Mouse (Mus musculus): ENCODE results near the gene Specc1. TPM values are rescaled to one million over a fixed set of nuclear protein-coding genes. Genes with fewer than 3 reads are reported as not detected.

The Specc1 gene
- polyA plus RNA-seq, 1 experiment from 2014 or later = 7.1 TPM

- Histone ChIP-seq H3K27me3 (ENCODE audit: insufficient read depth, low read length) (no peaks in the 10 kb centered on the region), H3K27ac (ENCODE audit: low read length) (no peak overlapping the region), H3K9ac (replicated peaks; ENCODE audit: low read length) (no peak overlapping the region), H3K4me2 (replicated peaks; ENCODE audit: low read depth, low read length) (no peak overlapping the region), H3K9me3 (ENCODE audit: low read length) (no peaks in the 10 kb centered on the region), H3K4me3 (ENCODE audit: low read length) (no peak overlapping the region), H3K36me3 (ENCODE audit: insufficient read depth, low read length) (peaks cover 6% of the 10 kb centered on the region; the same call in 1 of the 2 replicates), H3K4me1 (ENCODE audit: insufficient read depth, low read length) (no peaks in the 10 kb centered on the region)
- WGBS = 34% methylated on average over 3 of the region's 3 CpGs
- ATAC-seq (ENCODE audit: low FRiP score, low TSS enrichment) = no peak
Measured at GRCm38 (mm10) chr11:62130191-62130590, 173.6 kb downstream of the Specc1 start.

- Histone ChIP-seq H3K9me3 (ENCODE audit: low read length) (no peaks in the 10 kb centered on the region), H3K9ac (replicated peaks; ENCODE audit: low read length) (no peak overlapping the region), H3K4me1 (ENCODE audit: insufficient read depth, low read length) (no peaks in the 10 kb centered on the region), H3K27me3 (ENCODE audit: insufficient read depth, low read length) (no peaks in the 10 kb centered on the region), H3K36me3 (ENCODE audit: insufficient read depth, low read length) (peaks cover 6% of the 10 kb centered on the region; the same call in 1 of the 2 replicates), H3K4me2 (replicated peaks; ENCODE audit: low read depth, low read length) (no peak overlapping the region), H3K4me3 (ENCODE audit: low read length) (no peak overlapping the region), H3K27ac (ENCODE audit: low read length) (no peak overlapping the region)
- ATAC-seq (ENCODE audit: low FRiP score, low TSS enrichment) = no peak
- 49% methylated on average over 2 of the region's 2 CpGs for WGBS
Measured at GRCm38 (mm10) chr11:62130685-62131295, 174.2 kb downstream of the Specc1 start.

GRCm38 (mm10) chr11:62131601-62132000 lies 175.0 kb downstream of the Specc1 start:
- no peaks in the 10 kb centered on the region for H3K9me3 ChIP-seq (ENCODE audit: low read length)
- H3K27ac ChIP-seq (ENCODE audit: low read length) = no peak overlapping the region
- WGBS = 80% methylated on average over 4 of the region's 4 CpGs
- no peak overlapping the region for H3K4me2 ChIP-seq (replicated peaks; ENCODE audit: low read depth, low read length)
- no peak overlapping the region for H3K4me3 ChIP-seq (ENCODE audit: low read length)
- H3K36me3 ChIP-seq (ENCODE audit: insufficient read depth, low read length) = peaks cover 6% of the 10 kb centered on the region; the same call in 1 of the 2 replicates
- H3K9ac ChIP-seq (replicated peaks; ENCODE audit: low read length) = no peak overlapping the region
- H3K4me1 ChIP-seq (ENCODE audit: insufficient read depth, low read length) = no peaks in the 10 kb centered on the region
- no peak for ATAC-seq (ENCODE audit: low FRiP score, low TSS enrichment)
- no peaks in the 10 kb centered on the region for H3K27me3 ChIP-seq (ENCODE audit: insufficient read depth, low read length)

GRCm38 (mm10) chr11:62134191-62134590 lies 177.6 kb downstream of the Specc1 start:
- Histone ChIP-seq H3K27ac (ENCODE audit: low read length) (no peak overlapping the region), H3K36me3 (ENCODE audit: insufficient read depth, low read length) (peaks cover 6% of the 10 kb centered on the region; the same call in 1 of the 2 replicates), H3K4me2 (replicated peaks; ENCODE audit: low read depth, low read length) (no peak overlapping the region), H3K9me3 (ENCODE audit: low read length) (no peaks in the 10 kb centered on the region), H3K4me1 (ENCODE audit: insufficient read depth, low read length) (no peaks in the 10 kb centered on the region), H3K27me3 (ENCODE audit: insufficient read depth, low read length) (no peaks in the 10 kb centered on the region), H3K4me3 (ENCODE audit: low read length) (no peak overlapping the region), H3K9ac (replicated peaks; ENCODE audit: low read length) (no peak overlapping the region)
- 87% methylated on average over 2 of the region's 2 CpGs for WGBS
- no peak for ATAC-seq (ENCODE audit: low FRiP score, low TSS enrichment)

DNA sequence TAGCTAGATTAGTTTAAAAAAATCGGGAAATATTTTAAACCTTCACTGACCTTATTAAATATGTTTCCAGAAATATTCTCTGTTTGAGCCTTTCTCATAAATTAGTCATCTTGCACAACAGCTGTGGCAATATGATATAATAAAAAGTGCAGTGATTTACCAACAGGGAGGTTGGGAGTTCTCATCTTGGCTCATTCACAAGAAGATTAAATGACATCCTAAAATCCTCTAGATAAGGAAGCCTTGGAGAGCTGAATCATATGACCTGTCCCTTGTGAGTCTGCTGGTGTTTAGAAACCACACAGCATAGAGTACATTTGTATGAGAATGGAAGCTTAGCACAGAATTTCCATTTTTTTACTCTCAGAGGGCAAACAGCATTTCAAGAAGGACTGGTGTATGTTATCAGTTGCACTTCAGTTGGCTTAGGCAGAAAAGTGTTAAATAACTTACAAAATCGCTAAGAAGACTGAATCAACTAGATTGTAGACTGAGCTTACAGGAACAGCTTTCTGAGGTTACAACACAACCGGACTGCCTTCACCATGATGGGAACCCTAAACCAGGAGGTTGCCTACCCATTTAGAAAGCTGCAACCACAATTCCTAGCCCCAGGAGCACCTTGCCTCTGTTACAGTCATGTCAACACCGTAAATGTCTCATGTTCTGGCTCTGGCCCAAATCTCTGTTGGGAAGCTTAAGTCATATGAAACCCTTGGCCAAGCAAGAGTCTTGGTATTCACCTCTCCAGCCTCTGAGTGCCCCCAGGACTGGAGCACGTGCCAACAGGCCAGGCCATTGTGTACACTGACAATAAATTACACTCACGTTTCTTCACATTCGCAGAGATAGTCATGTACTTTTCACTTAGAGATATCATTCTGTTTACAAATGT lies 188.9 kb downstream of the Specc1 start:
- Histone ChIP-seq H3K9ac (replicated peaks; ENCODE audit: low read length) (no peak overlapping the region), H3K27me3 (ENCODE audit: insufficient read depth, low read length) (no peaks in the 10 kb centered on the region), H3K4me3 (ENCODE audit: low read length) (no peak overlapping the region), H3K4me2 (replicated peaks; ENCODE audit: low read depth, low read length) (no peak overlapping the region), H3K27ac (ENCODE audit: low read length) (no peak overlapping the region), H3K9me3 (ENCODE audit: low read length) (no peaks in the 10 kb centered on the region; the same call in 1 of the 2 replicates), H3K36me3 (ENCODE audit: insufficient read depth, low read length) (0 out of 2 replicates have a peak, but pooled peaks cover 3% of the 10 kb centered on the region), H3K4me1 (ENCODE audit: insufficient read depth, low read length) (no peaks in the 10 kb centered on the region; the same call in 1 of the 2 replicates)
- 74% methylated on average over 7 of the region's 7 CpGs for WGBS
- no peak for ATAC-seq (ENCODE audit: low FRiP score, low TSS enrichment)

- H3K4me1 ChIP-seq (ENCODE audit: insufficient read depth, low read length) = no peaks in the 10 kb centered on the region; the same call in 1 of the 2 replicates
- 76% methylated on average over 1 of the region's 1 CpGs for WGBS
- H3K9ac ChIP-seq (replicated peaks; ENCODE audit: low read length) = no peak overlapping the region
- no peak for ATAC-seq (ENCODE audit: low FRiP score, low TSS enrichment)
- H3K4me2 ChIP-seq (replicated peaks; ENCODE audit: low read depth, low read length) = no peak overlapping the region
- no peaks in the 10 kb centered on the region for H3K27me3 ChIP-seq (ENCODE audit: insufficient read depth, low read length)
- no peaks in the 10 kb centered on the region; the same call in 1 of the 2 replicates for H3K9me3 ChIP-seq (ENCODE audit: low read length)
- H3K4me3 ChIP-seq (ENCODE audit: low read length) = no peak overlapping the region
- H3K27ac ChIP-seq (ENCODE audit: low read length) = no peak overlapping the region
- H3K36me3 ChIP-seq (ENCODE audit: insufficient read depth, low read length) = 0 out of 2 replicates have a peak, but pooled peaks cover 3% of the 10 kb centered on the region
Measured at GRCm38 (mm10) chr11:62146661-62147060, 190.1 kb downstream of the Specc1 start.

DNA sequence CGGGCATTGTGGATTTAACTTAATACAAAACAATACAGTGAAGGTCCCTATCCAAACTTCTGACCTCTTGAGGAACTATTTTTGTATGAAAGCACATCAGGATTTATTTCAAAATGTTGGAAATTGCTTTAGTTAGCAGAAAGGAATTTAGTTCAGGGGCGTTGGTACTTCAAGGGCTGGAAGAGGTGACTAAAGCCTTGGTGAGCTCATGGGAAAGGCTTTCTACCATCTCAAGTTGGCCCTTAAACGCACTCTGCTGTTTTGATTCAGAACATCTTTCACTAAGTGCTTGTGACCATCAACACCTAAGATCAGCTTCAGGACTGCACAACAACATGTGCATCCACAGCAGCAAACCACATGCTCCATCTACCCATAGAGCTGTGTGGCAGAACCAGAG lies 191.5 kb downstream of the Specc1 start:
- H3K9ac ChIP-seq (replicated peaks; ENCODE audit: low read length) = no peak overlapping the region
- no peak overlapping the region for H3K4me2 ChIP-seq (replicated peaks; ENCODE audit: low read depth, low read length)
- ATAC-seq (ENCODE audit: low FRiP score, low TSS enrichment) = no peak
- 92% methylated on average over 3 of the region's 3 CpGs for WGBS
- H3K4me1 ChIP-seq (ENCODE audit: insufficient read depth, low read length) = no peaks in the 10 kb centered on the region; the same call in 1 of the 2 replicates
- no peaks in the 10 kb centered on the region for H3K27me3 ChIP-seq (ENCODE audit: insufficient read depth, low read length)
- 0 out of 2 replicates have a peak, but pooled peaks cover 3% of the 10 kb centered on the region for H3K36me3 ChIP-seq (ENCODE audit: insufficient read depth, low read length)
- H3K4me3 ChIP-seq (ENCODE audit: low read length) = no peak overlapping the region
- no peak overlapping the region for H3K27ac ChIP-seq (ENCODE audit: low read length)
- no peaks in the 10 kb centered on the region; the same call in 1 of the 2 replicates for H3K9me3 ChIP-seq (ENCODE audit: low read length)

- Histone ChIP-seq H3K36me3 (ENCODE audit: insufficient read depth, low read length) (0 out of 2 replicates have a peak, but pooled peaks cover 3% of the 10 kb centered on the region), H3K9ac (replicated peaks; ENCODE audit: low read length) (no peak overlapping the region), H3K4me2 (replicated peaks; ENCODE audit: low read depth, low read length) (no peak overlapping the region), H3K27ac (ENCODE audit: low read length) (no peak overlapping the region), H3K27me3 (ENCODE audit: insufficient read depth, low read length) (no peaks in the 10 kb centered on the region), H3K9me3 (ENCODE audit: low read length) (no peaks in the 10 kb centered on the region; the same call in 1 of the 2 replicates), H3K4me3 (ENCODE audit: low read length) (no peak overlapping the region), H3K4me1 (ENCODE audit: insufficient read depth, low read length) (no peaks in the 10 kb centered on the region; the same call in 1 of the 2 replicates)
- ATAC-seq (ENCODE audit: low FRiP score, low TSS enrichment) = no peak
- WGBS = 89% methylated on average over 6 of the region's 6 CpGs
Measured at GRCm38 (mm10) chr11:62148449-62148848, 191.9 kb downstream of the Specc1 start.

DNA sequence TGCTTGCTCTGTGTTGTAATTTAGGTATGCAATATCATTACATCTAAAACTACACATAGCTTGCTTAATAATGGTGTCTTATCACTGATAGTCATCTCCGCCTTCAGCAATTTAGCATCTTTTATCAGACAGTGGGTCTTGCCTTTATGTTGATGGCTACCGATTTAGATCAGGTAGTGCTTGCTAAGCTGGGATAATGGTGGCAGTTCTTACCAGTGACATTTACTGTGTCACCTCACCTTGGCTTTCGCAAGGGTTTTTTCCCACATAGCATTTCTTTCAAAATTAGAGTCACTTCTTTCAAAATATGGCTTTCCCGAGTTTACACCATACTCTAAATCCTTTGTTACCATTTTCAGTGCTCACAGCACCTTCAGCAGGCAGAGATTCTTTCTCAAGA lies 196.5 kb downstream of the Specc1 start:
- no peak for ATAC-seq (ENCODE audit: low FRiP score, low TSS enrichment)
- H3K36me3 ChIP-seq (ENCODE audit: insufficient read depth, low read length) = no peaks in the 10 kb centered on the region
- 89% methylated on average over 4 of the region's 4 CpGs for WGBS
- no peaks in the 10 kb centered on the region for H3K4me1 ChIP-seq (ENCODE audit: insufficient read depth, low read length)
- no peaks in the 10 kb centered on the region for H3K9me3 ChIP-seq (ENCODE audit: low read length)
- H3K27ac ChIP-seq (ENCODE audit: low read length) = no peak overlapping the region
- no peak overlapping the region for H3K4me2 ChIP-seq (replicated peaks; ENCODE audit: low read depth, low read length)
- no peaks in the 10 kb centered on the region for H3K27me3 ChIP-seq (ENCODE audit: insufficient read depth, low read length)
- H3K4me3 ChIP-seq (ENCODE audit: low read length) = no peak overlapping the region
- no peak overlapping the region for H3K9ac ChIP-seq (replicated peaks; ENCODE audit: low read length)

Measured in kidney, embryonic 16.5 days (tissue).